Mouse (Mus musculus) embryonic facial prominence, embryonic 13.5 days (tissue): Measurements from ENCODE around the gene Psmb4. TPM values are rescaled to one million over a fixed set of nuclear protein-coding genes. Genes with fewer than 3 reads are reported as not detected.

Experiments
- ATAC-seq: fragments of 200-750 bp; cut with Nextera tagmentation; 2 replicates; pipeline ENCODE4 v1.8.0; 2017; ENCODE audit warnings: low read depth; ENCODE audit not compliant: insufficient number of reproducible peaks, insufficient read depth, low FRiP score, low TSS enrichment
- H3K27ac ChIP-seq: fragments of 300-500 bp; sonication (generic); 2 replicates; pipeline ENCODE4 v1.5.1; 2015; ENCODE audit warnings: moderate library complexity, mild to moderate bottlenecking, inconsistent platforms
- H3K27me3 ChIP-seq: fragments of 300-500 bp; sonication (generic); 2 replicates; pipeline ENCODE4 v1.6.1; 2015; ENCODE audit warnings: mild to moderate bottlenecking, inconsistent platforms
- H3K36me3 ChIP-seq: fragments of 300-500 bp; sonication (generic); 2 replicates; pipeline ENCODE4 v1.6.1; 2015; ENCODE audit warnings: mild to moderate bottlenecking, inconsistent platforms
- H3K4me1 ChIP-seq: fragments of 300-500 bp; sonication (generic); 2 replicates; pipeline ENCODE4 v1.6.1; 2015; ENCODE audit warnings: inconsistent platforms
- H3K4me2 ChIP-seq: fragments of 300-500 bp; sonication (generic); 2 replicates; pipeline ENCODE4 v1.6.1; 2015; ENCODE audit warnings: moderate library complexity, mild to moderate bottlenecking, inconsistent platforms
- H3K4me3 ChIP-seq: fragments of 300-500 bp; sonication (generic); 2 replicates; pipeline ENCODE4 v1.5.1; 2015; ENCODE audit warnings: mild to moderate bottlenecking, inconsistent platforms
- H3K9ac ChIP-seq: fragments of 300-500 bp; sonication (generic); 2 replicates; pipeline ENCODE4 v1.6.1; 2015; ENCODE audit warnings: mild to moderate bottlenecking, inconsistent platforms
- H3K9me3 ChIP-seq: fragments of 300-500 bp; sonication (generic); 2 replicates; pipeline ENCODE4 v1.6.1; 2016; ENCODE audit warnings: inconsistent platforms
- WGBS: fragments of 180-500 bp; shearing (Covaris S2); methylation state at CpG from one replicate; pipeline ENCODE4 v1.1.7; 2015; ENCODE audit warnings: mixed read lengths; 5-methylcytosine and 5-hydroxymethylcytosine counted together
- polyA plus RNA-seq: library from polyadenylated mRNA; unstranded; fragments of >200 nt; fragmentation: Nextera tagmentation; extraction: Ambion mirVana; gene quantifications from 2 replicates; pipeline ENCODE4 v1.2.1, GENCODE M21; 2015

The Psmb4 gene
- polyA plus RNA-seq, 1 experiment from 2014 or later, result 379 TPM

DNA sequence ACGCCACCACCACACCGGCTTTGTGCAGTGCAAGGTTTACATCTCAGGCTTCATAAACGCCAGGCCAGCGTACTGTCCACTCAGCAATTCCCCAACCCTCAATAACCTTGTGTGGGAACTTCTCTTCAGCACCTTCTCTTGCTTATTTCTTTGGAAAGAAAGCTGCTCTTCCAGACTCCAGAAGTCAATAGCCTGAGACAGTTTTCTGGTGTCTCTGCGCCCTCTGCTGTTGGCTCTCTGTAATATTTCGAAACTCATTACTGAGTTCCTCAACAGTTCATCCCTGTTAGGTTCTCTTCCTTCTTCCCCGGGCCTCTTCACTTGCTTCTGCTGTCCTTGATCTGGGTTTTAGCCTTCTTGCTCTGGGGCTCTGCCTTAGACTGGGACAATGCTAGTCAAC lies 16.0 kb upstream of the Psmb4 start:
- Histone ChIP-seq H3K9ac (no peak overlapping the region), H3K27ac (no peak overlapping the region), H3K4me1 (no peaks in the 10 kb centered on the region), H3K4me3 (no peak overlapping the region), H3K9me3 (no peaks in the 10 kb centered on the region), H3K27me3 (no peaks in the 10 kb centered on the region), H3K36me3 (no peaks in the 10 kb centered on the region), H3K4me2 (no peak overlapping the region)
- 24% methylated on average over 7 of the region's 7 CpGs for WGBS
- ATAC-seq, result no peak

GRCm38 (mm10) chr3:94894076-94894475 lies 7.3 kb upstream of the Psmb4 start:
- no peak overlapping the region for H3K4me3 ChIP-seq
- no peaks in the 10 kb centered on the region for H3K9me3 ChIP-seq
- no peak overlapping the region for H3K9ac ChIP-seq
- no peak overlapping the region for H3K27ac ChIP-seq
- 72% methylated on average over 3 of the region's 3 CpGs for WGBS
- H3K36me3 ChIP-seq, result no peaks in the 10 kb centered on the region
- no peaks in the 10 kb centered on the region for H3K27me3 ChIP-seq
- H3K4me1 ChIP-seq, result no peaks in the 10 kb centered on the region
- H3K4me2 ChIP-seq, result no peak overlapping the region
- no peak for ATAC-seq

DNA sequence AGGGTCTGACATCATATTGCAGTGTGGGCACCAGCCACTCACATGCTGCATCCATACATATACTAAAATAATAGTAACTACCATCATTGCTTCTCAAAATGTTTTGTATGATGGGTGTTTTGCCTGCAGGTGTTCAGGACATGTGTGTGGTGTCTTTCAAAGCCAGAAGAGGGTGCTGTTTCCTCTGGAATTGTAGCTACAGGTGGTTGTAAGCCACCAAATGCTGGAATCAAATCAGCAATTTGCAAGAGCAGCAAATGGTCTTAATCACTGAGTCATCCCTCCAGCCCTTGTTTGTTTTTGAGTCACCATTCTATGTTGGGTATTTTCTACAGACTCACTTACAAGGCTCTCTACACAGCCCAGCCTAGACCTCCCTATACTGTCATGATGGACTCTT lies 1.8 kb upstream of the Psmb4 start:
- 0 out of 2 replicates have a peak, but pooled peaks cover 3% of the 10 kb centered on the region for H3K27me3 ChIP-seq
- ATAC-seq, result no peak
- no peak overlapping the region for H3K27ac ChIP-seq
- H3K4me2 ChIP-seq, result no peak overlapping the region
- H3K36me3 ChIP-seq, result peaks cover 20% of the 10 kb centered on the region
- H3K9me3 ChIP-seq, result no peaks in the 10 kb centered on the region
- H3K4me3 ChIP-seq, result no peak overlapping the region
- H3K4me1 ChIP-seq, result peaks cover 18% of the 10 kb centered on the region
- no peak overlapping the region for H3K9ac ChIP-seq

DNA sequence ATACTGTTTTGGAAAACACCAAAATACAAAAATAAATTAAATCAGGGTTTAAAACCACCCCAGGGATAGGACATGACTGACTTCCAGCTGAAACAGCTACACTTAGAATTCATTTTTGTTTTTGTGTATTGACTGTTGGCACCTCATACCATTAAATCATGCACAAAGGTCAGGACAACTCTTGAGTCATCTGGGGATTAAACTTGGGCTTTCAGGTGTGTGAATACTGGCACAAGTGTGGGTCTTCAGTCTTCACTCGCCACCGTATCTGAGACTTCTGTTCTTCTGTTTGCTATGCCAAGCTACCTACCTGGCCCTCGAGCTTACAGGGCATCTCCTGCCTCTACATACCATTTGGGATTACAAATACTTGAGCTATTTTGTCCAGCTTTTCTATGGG lies 4.2 kb downstream of the Psmb4 start:
- 94% methylated on average over 3 of the region's 3 CpGs for WGBS
- Histone ChIP-seq H3K4me1 (peaks cover 18% of the 10 kb centered on the region), H3K36me3 (peaks cover 78% of the 10 kb centered on the region), H3K9ac (no peak overlapping the region), H3K27me3 (no peaks in the 10 kb centered on the region), H3K4me3 (no peak overlapping the region), H3K9me3 (no peaks in the 10 kb centered on the region), H3K27ac (no peak overlapping the region), H3K4me2 (no peak overlapping the region)
- ATAC-seq, result no peak

GRCm38 (mm10) chr3:94881840-94882239 lies 4.9 kb downstream of the Psmb4 start:
- H3K4me3 ChIP-seq, result no peak overlapping the region
- no peak for ATAC-seq
- peaks cover 85% of the 10 kb centered on the region for H3K36me3 ChIP-seq
- H3K27me3 ChIP-seq, result no peaks in the 10 kb centered on the region
- H3K27ac ChIP-seq, result no peak overlapping the region
- H3K9ac ChIP-seq, result no peak overlapping the region
- peaks cover 14% of the 10 kb centered on the region for H3K4me1 ChIP-seq
- 77% methylated on average over 4 of the region's 4 CpGs for WGBS
- H3K4me2 ChIP-seq, result no peak overlapping the region
- no peaks in the 10 kb centered on the region for H3K9me3 ChIP-seq

GRCm38 (mm10) chr3:94878618-94879017 lies 8.1 kb downstream of the Psmb4 start:
- no peaks in the 10 kb centered on the region for H3K27me3 ChIP-seq
- H3K9ac ChIP-seq, result no peak overlapping the region
- 86% methylated on average over 6 of the region's 6 CpGs for WGBS
- no peaks in the 10 kb centered on the region for H3K4me1 ChIP-seq
- H3K27ac ChIP-seq, result no peak overlapping the region
- no peak for ATAC-seq
- peaks cover 97% of the 10 kb centered on the region for H3K36me3 ChIP-seq
- no peak overlapping the region for H3K4me3 ChIP-seq
- no peaks in the 10 kb centered on the region for H3K9me3 ChIP-seq
- H3K4me2 ChIP-seq, result no peak overlapping the region

DNA sequence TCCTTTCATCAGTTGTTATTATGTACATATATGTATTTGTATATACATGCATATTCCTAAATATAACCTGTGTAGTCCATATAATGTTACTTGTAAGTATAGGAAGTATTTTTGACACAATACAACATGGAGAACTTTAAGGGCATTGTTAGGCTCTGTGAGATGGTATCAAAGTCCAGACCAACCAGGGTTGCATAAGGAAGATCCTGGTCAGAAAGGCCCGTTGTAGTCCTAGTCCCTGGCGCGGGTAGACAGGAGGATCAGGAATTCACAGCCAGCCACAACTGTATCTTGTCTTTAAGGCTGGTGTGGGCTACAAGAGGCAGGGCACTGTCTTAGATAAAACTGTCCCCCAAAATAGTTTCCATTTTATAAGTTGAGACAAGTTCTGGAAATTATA lies 17.8 kb downstream of the Psmb4 start:
- no peaks in the 10 kb centered on the region for H3K27me3 ChIP-seq
- no peak for ATAC-seq
- H3K4me2 ChIP-seq, result no peak overlapping the region
- peaks cover 79% of the 10 kb centered on the region for H3K36me3 ChIP-seq
- H3K4me1 ChIP-seq, result no peaks in the 10 kb centered on the region
- H3K9me3 ChIP-seq, result no peaks in the 10 kb centered on the region
- 96% methylated on average over 3 of the region's 3 CpGs for WGBS
- H3K27ac ChIP-seq, result no peak overlapping the region
- H3K4me3 ChIP-seq, result no peak overlapping the region
- no peak overlapping the region for H3K9ac ChIP-seq

- ATAC-seq, result no peak
- Histone ChIP-seq H3K36me3 (peaks cover 79% of the 10 kb centered on the region), H3K27me3 (no peaks in the 10 kb centered on the region), H3K4me3 (no peak overlapping the region), H3K4me2 (no peak overlapping the region), H3K9ac (no peak overlapping the region), H3K9me3 (no peaks in the 10 kb centered on the region), H3K4me1 (no peaks in the 10 kb centered on the region), H3K27ac (no peak overlapping the region)
- 87% methylated on average over 2 of the region's 2 CpGs for WGBS
These were observed 27.3 kb downstream of the Psmb4 start for GRCm38 (mm10) chr3:94859471-94859870.

DNA sequence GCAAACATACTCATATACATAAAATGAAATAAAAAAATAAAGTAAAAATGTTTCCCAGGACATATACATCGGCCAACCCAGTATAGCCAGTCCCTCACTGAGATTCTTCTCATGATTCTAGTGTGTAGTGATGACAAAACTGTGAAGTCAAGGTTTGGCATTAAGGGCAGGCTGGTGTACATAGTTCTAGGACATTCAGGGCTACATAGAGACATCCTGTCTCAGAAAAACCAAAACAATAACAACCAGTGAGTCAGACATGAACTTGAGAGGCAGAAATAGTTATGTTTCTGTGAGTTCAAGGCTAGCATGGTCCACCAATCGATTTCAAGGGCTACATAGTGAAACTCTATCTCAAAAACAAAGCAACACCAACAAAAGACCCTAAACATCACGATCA lies 34.5 kb downstream of the Psmb4 start:
- no peak overlapping the region for H3K4me3 ChIP-seq
- H3K9me3 ChIP-seq, result no peaks in the 10 kb centered on the region
- no peaks in the 10 kb centered on the region for H3K27me3 ChIP-seq
- H3K36me3 ChIP-seq, result peaks cover 31% of the 10 kb centered on the region
- peaks cover 10% of the 10 kb centered on the region for H3K4me1 ChIP-seq
- H3K9ac ChIP-seq, result no peak overlapping the region
- 88% methylated on average over 3 of the region's 3 CpGs for WGBS
- no peak for ATAC-seq
- H3K27ac ChIP-seq, result no peak overlapping the region
- H3K4me2 ChIP-seq, result no peak overlapping the region

GRCm38 (mm10) chr3:94851731-94852130 lies 35.0 kb downstream of the Psmb4 start:
- no peak for ATAC-seq
- WGBS, result 68% methylated on average over 3 of the region's 3 CpGs
- no peaks in the 10 kb centered on the region for H3K27me3 ChIP-seq
- no peak overlapping the region for H3K4me2 ChIP-seq
- peaks cover 10% of the 10 kb centered on the region for H3K4me1 ChIP-seq
- no peak overlapping the region for H3K4me3 ChIP-seq
- H3K9ac ChIP-seq, result no peak overlapping the region
- no peaks in the 10 kb centered on the region for H3K9me3 ChIP-seq
- no peak overlapping the region for H3K27ac ChIP-seq
- H3K36me3 ChIP-seq, result peaks cover 27% of the 10 kb centered on the region

- H3K4me3 ChIP-seq, result no peak overlapping the region
- no peak overlapping the region for H3K4me2 ChIP-seq
- H3K4me1 ChIP-seq, result peaks cover 18% of the 10 kb centered on the region
- 9% methylated on average over 1 of the region's 1 CpGs for WGBS
- H3K9ac ChIP-seq, result no peak overlapping the region
- peaks cover 4% of the 10 kb centered on the region for H3K36me3 ChIP-seq
- H3K27ac ChIP-seq, result no peak overlapping the region
- H3K9me3 ChIP-seq, result no peaks in the 10 kb centered on the region
- no peak for ATAC-seq
- no peaks in the 10 kb centered on the region for H3K27me3 ChIP-seq
These were observed 37.4 kb downstream of the Psmb4 start for GRCm38 (mm10) chr3:94849338-94849737.

DNA sequence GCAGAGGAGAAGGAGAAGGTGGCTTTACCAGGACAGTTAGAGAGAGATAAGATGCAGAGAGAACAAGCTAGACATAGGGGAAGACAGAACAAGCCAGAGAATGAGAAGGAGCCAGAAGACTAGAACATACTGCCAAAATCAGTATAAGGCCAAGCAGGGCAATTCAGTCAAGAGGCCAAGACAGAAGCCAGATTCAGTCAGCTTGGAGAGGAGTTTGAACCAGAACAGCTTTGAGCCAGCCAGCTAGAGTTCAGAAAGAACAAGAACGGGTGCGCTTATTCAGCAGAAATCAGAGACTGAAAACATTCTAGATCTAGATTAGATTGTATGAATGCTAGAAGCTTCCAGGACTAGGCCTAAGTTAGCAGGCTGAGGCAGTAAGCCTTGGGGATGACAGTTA lies 39.4 kb downstream of the Psmb4 start:
- Histone ChIP-seq H3K4me3 (no peak overlapping the region), H3K27ac (no peak overlapping the region), H3K4me2 (no peak overlapping the region), H3K4me1 (peaks cover 18% of the 10 kb centered on the region), H3K9me3 (no peaks in the 10 kb centered on the region), H3K27me3 (no peaks in the 10 kb centered on the region), H3K9ac (no peak overlapping the region), H3K36me3 (no peaks in the 10 kb centered on the region)
- WGBS, result 95% methylated on average over 2 of the region's 2 CpGs
- ATAC-seq, result no peak

DNA sequence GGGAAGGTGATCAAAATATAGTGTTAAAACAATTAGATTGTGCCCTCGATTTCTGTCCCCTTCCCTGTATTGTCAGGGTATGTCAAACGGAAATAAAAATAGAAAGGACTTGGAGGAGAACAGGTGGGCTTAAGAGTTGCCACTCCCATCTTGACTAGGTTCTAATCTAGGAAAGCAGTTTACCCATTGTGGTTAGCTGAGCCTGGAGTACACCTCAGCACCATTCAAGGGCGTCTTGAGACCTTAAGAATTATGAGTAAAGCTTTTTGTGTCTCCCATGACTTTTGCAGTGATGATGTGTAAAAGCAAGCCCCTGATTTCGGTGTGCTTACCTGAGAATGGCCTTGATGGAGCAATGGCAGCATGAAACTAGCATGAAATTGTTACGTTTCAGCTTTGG lies 47.7 kb downstream of the Psmb4 start:
- WGBS, result 75% methylated on average over 5 of the region's 5 CpGs
- H3K27me3 ChIP-seq, result 0 out of 2 replicates have a peak, but pooled peaks cover 3% of the 10 kb centered on the region
- H3K27ac ChIP-seq, result peak overlapping the region; percentile 99

More for the DNA sequence above, 47.7 kb downstream of the Psmb4 start:
- no peak for ATAC-seq
- no peaks in the 10 kb centered on the region for H3K36me3 ChIP-seq
- H3K9me3 ChIP-seq, result no peaks in the 10 kb centered on the region
- peaks cover 18% of the 10 kb centered on the region for H3K4me1 ChIP-seq
- peak overlapping the region; percentile 78 for H3K4me2 ChIP-seq
- peak overlapping the region; percentile 84; the same call in 1 of the 2 replicates for H3K9ac ChIP-seq
- H3K4me3 ChIP-seq, result peak overlapping the region; percentile 63
